Mouse (Mus musculus): Measurements from ENCODE around the gene Homer1. TPM values are rescaled to one million over a fixed set of nuclear protein-coding genes. Genes with fewer than 3 reads are reported as not detected.

The Homer1 gene
- polyA plus RNA-seq, 1 experiment from 2014 or later, result 18.8 TPM

- Histone ChIP-seq H3K4me3 (ENCODE audit: control insufficient read depth in 1 of 2, insufficient read depth in 1 of 2, low read depth in 1 of 2, low read length in 2 of 2) (no peak overlapping the region), H3K4me1 (ENCODE audit: control insufficient read depth in 2 of 2, insufficient read depth in 2 of 2, low read length in 2 of 2) (0 out of 4 replicates have a peak, but pooled peaks cover 0 to 8% of the 10 kb centered on the region in 2 experiments), H3K9me3 (ENCODE audit: control insufficient read depth, low read length) (no peaks in the 10 kb centered on the region), H3K4me2 (ENCODE audit: low read length) (no peak overlapping the region), H3K27ac (replicated peaks in 1 of 2; ENCODE audit: control insufficient read depth in 1 of 2, insufficient read depth in 1 of 2, low read depth in 2 of 2, low read length in 2 of 2) (no peak overlapping the region), H3K27me3 (ENCODE audit: control insufficient read depth, insufficient read depth, low read length) (no peaks in the 10 kb centered on the region), H3K36me3 (ENCODE audit: control insufficient read depth, insufficient read depth, low read length) (no peaks in the 10 kb centered on the region), H3K9ac (ENCODE audit: low read length) (no peak overlapping the region)
- 56% methylated on average over 1 of the region's 1 CpGs for WGBS
- no peak for ATAC-seq (ENCODE audit: insufficient number of reproducible peaks, insufficient read depth, low FRiP score, low read depth)
Measured at GRCm38 (mm10) chr13:93381301-93381700, 81.9 kb downstream of the Homer1 start.

- 81% methylated on average over 5 of the region's 5 CpGs for WGBS
Measured at GRCm38 (mm10) chr13:93383092-93383491, 83.7 kb downstream of the Homer1 start.

GRCm38 (mm10) chr13:93383620-93384019 lies 84.2 kb downstream of the Homer1 start:
- Histone ChIP-seq H3K4me1 (ENCODE audit: control insufficient read depth in 2 of 2, insufficient read depth in 2 of 2, low read length in 2 of 2) (peaks cover 2 to 11% of the 10 kb centered on the region in 2 experiments; a peak in 3 of 4 replicates), H3K36me3 (ENCODE audit: control insufficient read depth, insufficient read depth, low read length) (no peaks in the 10 kb centered on the region), H3K4me2 (ENCODE audit: low read length) (no peak overlapping the region), H3K4me3 (ENCODE audit: control insufficient read depth in 1 of 2, insufficient read depth in 1 of 2, low read depth in 1 of 2, low read length in 2 of 2) (no peak overlapping the region), H3K9me3 (ENCODE audit: control insufficient read depth, low read length) (no peaks in the 10 kb centered on the region), H3K27me3 (ENCODE audit: control insufficient read depth, insufficient read depth, low read length) (no peaks in the 10 kb centered on the region), H3K9ac (ENCODE audit: low read length) (no peak overlapping the region), H3K27ac (replicated peaks in 1 of 2; ENCODE audit: control insufficient read depth in 1 of 2, insufficient read depth in 1 of 2, low read depth in 2 of 2, low read length in 2 of 2) (no peak overlapping the region)
- 99% methylated on average over 2 of the region's 2 CpGs for WGBS
- no peak for ATAC-seq (ENCODE audit: insufficient number of reproducible peaks, insufficient read depth, low FRiP score, low read depth)

More at GRCm38 (mm10) chr13:93383092-93383491, 83.7 kb downstream of the Homer1 start:
- Histone ChIP-seq H3K4me3 (ENCODE audit: control insufficient read depth in 1 of 2, insufficient read depth in 1 of 2, low read depth in 1 of 2, low read length in 2 of 2) (no peak overlapping the region), H3K4me2 (ENCODE audit: low read length) (no peak overlapping the region), H3K4me1 (ENCODE audit: control insufficient read depth in 2 of 2, insufficient read depth in 2 of 2, low read length in 2 of 2) (0 out of 4 replicates have a peak, but pooled peaks cover 0 to 8% of the 10 kb centered on the region in 2 experiments), H3K36me3 (ENCODE audit: control insufficient read depth, insufficient read depth, low read length) (no peaks in the 10 kb centered on the region), H3K9ac (ENCODE audit: low read length) (no peak overlapping the region), H3K27me3 (ENCODE audit: control insufficient read depth, insufficient read depth, low read length) (no peaks in the 10 kb centered on the region), H3K27ac (replicated peaks in 1 of 2; ENCODE audit: control insufficient read depth in 1 of 2, insufficient read depth in 1 of 2, low read depth in 2 of 2, low read length in 2 of 2) (no peak overlapping the region), H3K9me3 (ENCODE audit: control insufficient read depth, low read length) (no peaks in the 10 kb centered on the region)
- ATAC-seq (ENCODE audit: insufficient number of reproducible peaks, insufficient read depth, low FRiP score, low read depth), result no peak

- H3K9ac ChIP-seq (ENCODE audit: low read length), result no peak overlapping the region
- 79% methylated on average over 1 of the region's 1 CpGs for WGBS
Measured at GRCm38 (mm10) chr13:93384481-93384880, 85.0 kb downstream of the Homer1 start.

GRCm38 (mm10) chr13:93385147-93385546 lies 85.7 kb downstream of the Homer1 start:
- H3K36me3 ChIP-seq (ENCODE audit: control insufficient read depth, insufficient read depth, low read length), result no peaks in the 10 kb centered on the region
- no peaks in the 10 kb centered on the region for H3K27me3 ChIP-seq (ENCODE audit: control insufficient read depth, insufficient read depth, low read length)
- H3K4me2 ChIP-seq (ENCODE audit: low read length), result no peak overlapping the region
- 84% methylated on average over 1 of the region's 1 CpGs for WGBS
- H3K27ac ChIP-seq (replicated peaks in 1 of 2; ENCODE audit: control insufficient read depth in 1 of 2, insufficient read depth in 1 of 2, low read depth in 2 of 2, low read length in 2 of 2), result no peak overlapping the region
- ATAC-seq (ENCODE audit: insufficient number of reproducible peaks, insufficient read depth, low FRiP score, low read depth), result no peak
- peaks cover 2 to 21% of the 10 kb centered on the region in 2 experiments; a peak in 3 of 4 replicates for H3K4me1 ChIP-seq (ENCODE audit: control insufficient read depth in 2 of 2, insufficient read depth in 2 of 2, low read length in 2 of 2)
- no peaks in the 10 kb centered on the region for H3K9me3 ChIP-seq (ENCODE audit: control insufficient read depth, low read length)
- H3K9ac ChIP-seq (ENCODE audit: low read length), result no peak overlapping the region
- H3K4me3 ChIP-seq (ENCODE audit: control insufficient read depth in 1 of 2, insufficient read depth in 1 of 2, low read depth in 1 of 2, low read length in 2 of 2), result no peak overlapping the region

More at GRCm38 (mm10) chr13:93384481-93384880, 85.0 kb downstream of the Homer1 start:
- Histone ChIP-seq H3K36me3 (ENCODE audit: control insufficient read depth, insufficient read depth, low read length) (no peaks in the 10 kb centered on the region), H3K9me3 (ENCODE audit: control insufficient read depth, low read length) (no peaks in the 10 kb centered on the region), H3K27ac (replicated peaks in 1 of 2; ENCODE audit: control insufficient read depth in 1 of 2, insufficient read depth in 1 of 2, low read depth in 2 of 2, low read length in 2 of 2) (no peak overlapping the region), H3K4me1 (ENCODE audit: control insufficient read depth in 2 of 2, insufficient read depth in 2 of 2, low read length in 2 of 2) (peaks cover 2 to 16% of the 10 kb centered on the region in 2 experiments; a peak in 3 of 4 replicates), H3K4me2 (ENCODE audit: low read length) (no peak overlapping the region), H3K27me3 (ENCODE audit: control insufficient read depth, insufficient read depth, low read length) (no peaks in the 10 kb centered on the region), H3K4me3 (ENCODE audit: control insufficient read depth in 1 of 2, insufficient read depth in 1 of 2, low read depth in 1 of 2, low read length in 2 of 2) (no peak overlapping the region)
- ATAC-seq (ENCODE audit: insufficient number of reproducible peaks, insufficient read depth, low FRiP score, low read depth), result no peak

- Histone ChIP-seq H3K4me3 (ENCODE audit: control insufficient read depth in 1 of 2, insufficient read depth in 1 of 2, low read depth in 1 of 2, low read length in 2 of 2) (no peak overlapping the region), H3K4me2 (ENCODE audit: low read length) (no peak overlapping the region), H3K9me3 (ENCODE audit: control insufficient read depth, low read length) (no peaks in the 10 kb centered on the region), H3K27me3 (ENCODE audit: control insufficient read depth, insufficient read depth, low read length) (no peaks in the 10 kb centered on the region), H3K27ac (replicated peaks in 1 of 2; ENCODE audit: control insufficient read depth in 1 of 2, insufficient read depth in 1 of 2, low read depth in 2 of 2, low read length in 2 of 2) (0 out of 4 replicates have a peak overlapping the region, but pooled peaks of 1 of the 2 experiments have one; percentile 5), H3K9ac (ENCODE audit: low read length) (no peak overlapping the region), H3K4me1 (ENCODE audit: control insufficient read depth in 2 of 2, insufficient read depth in 2 of 2, low read length in 2 of 2) (peaks cover 2 to 22% of the 10 kb centered on the region in 2 experiments; a peak in 3 of 4 replicates), H3K36me3 (ENCODE audit: control insufficient read depth, insufficient read depth, low read length) (peaks cover 8% of the 10 kb centered on the region)
- no peak for ATAC-seq (ENCODE audit: insufficient number of reproducible peaks, insufficient read depth, low FRiP score, low read depth)
- WGBS, result 90% methylated on average over 5 of the region's 5 CpGs
Measured at GRCm38 (mm10) chr13:93387440-93387839, 88.0 kb downstream of the Homer1 start.

GRCm38 (mm10) chr13:93388594-93389241 lies 89.3 kb downstream of the Homer1 start:
- WGBS, result 57% methylated on average over 7 of the region's 7 CpGs
- ATAC-seq (ENCODE audit: insufficient number of reproducible peaks, insufficient read depth, low FRiP score, low read depth), result no peak
- Histone ChIP-seq H3K4me2 (ENCODE audit: low read length) (no peak overlapping the region; the same call in 1 of the 2 replicates), H3K9me3 (ENCODE audit: control insufficient read depth, low read length) (no peaks in the 10 kb centered on the region), H3K36me3 (ENCODE audit: control insufficient read depth, insufficient read depth, low read length) (peaks cover 17% of the 10 kb centered on the region), H3K27me3 (ENCODE audit: control insufficient read depth, insufficient read depth, low read length) (no peaks in the 10 kb centered on the region), H3K9ac (ENCODE audit: low read length) (no peak overlapping the region), H3K27ac (replicated peaks in 1 of 2; ENCODE audit: control insufficient read depth in 1 of 2, insufficient read depth in 1 of 2, low read depth in 2 of 2, low read length in 2 of 2) (peak overlapping the region; percentile 66 to 70), H3K4me3 (ENCODE audit: control insufficient read depth in 1 of 2, insufficient read depth in 1 of 2, low read depth in 1 of 2, low read length in 2 of 2) (no peak overlapping the region), H3K4me1 (ENCODE audit: control insufficient read depth in 2 of 2, insufficient read depth in 2 of 2, low read length in 2 of 2) (peaks cover 2 to 22% of the 10 kb centered on the region in 2 experiments; a peak in 3 of 4 replicates)

Data from heart, embryonic 14.5 days (tissue).